In genomic region chr10:80969298-80969697, GRCm38 (mm10) we compare ENCODE assay signal across 28 mouse cellular contexts. TPM values are rescaled to one million over a fixed set of nuclear protein-coding genes. Genes with fewer than 3 reads are reported as not detected.
DNase-seq lines count a peak whose midpoint lies in the region; ATAC-seq and TF ChIP-seq lines count a peak whose summit lies in the region.
"Had no signal": no experiment of that assay in that cellular context is flagged by ENCODE, and none has a peak within 500 bp of the region (broad histone marks: within the 10 kb centered on the region; RNA-seq: fewer than 3 reads in every experiment).

No protein-coding gene starts in this region.

- peak overlapping the region; percentile 35 for H3K9ac ChIP-seq in limb, embryonic 13.5 days
- H3K9ac ChIP-seq in CH12.LX (ENCODE audit: insufficient read depth, low read depth), result no peak overlapping the region
- H3K9ac ChIP-seq in hindbrain, embryonic 13.5 days, result no peak overlapping the region
- no peak overlapping the region for H3K9ac ChIP-seq in kidney, embryonic 16.5 days (replicated peaks; ENCODE audit: low read length)
- H3K9ac ChIP-seq: embryonic facial prominence, embryonic 12.5 days; embryonic facial prominence, embryonic 15.5 days; forebrain, embryonic 12.5 days; heart, embryonic 12.5 days; heart, embryonic 15.5 days; hindbrain, embryonic 14.5 days had no signal

- no peak for TF ChIP-seq CTCF in CH12.LX (conservative IDR thresholded peaks at IDR 0.05 in 1 of 2, IDR thresholded peaks at IDR 0.05 in 1 of 2; ENCODE audit: low read depth in 2 of 2, low read length in 2 of 2)

- H3K4me2 ChIP-seq in limb, embryonic 13.5 days (replicated peaks), result no peak overlapping the region
- peak overlapping the region; percentile 10 for H3K4me2 ChIP-seq in CH12.LX (ENCODE audit: insufficient read depth, low read depth, poor library complexity, severe bottlenecking)
- H3K4me2 ChIP-seq in hindbrain, embryonic 13.5 days, result no peak overlapping the region
- H3K4me2 ChIP-seq in kidney, embryonic 16.5 days (replicated peaks; ENCODE audit: low read depth, low read length), result no peak overlapping the region
- H3K4me2 ChIP-seq: embryonic facial prominence, embryonic 12.5 days; embryonic facial prominence, embryonic 15.5 days; forebrain, embryonic 12.5 days; heart, embryonic 12.5 days; heart, embryonic 15.5 days; hindbrain, embryonic 14.5 days had no signal

- ATAC-seq in limb, embryonic 13.5 days (ENCODE audit: low FRiP score, low read depth), result no peak
- 0 out of 2 replicates have a peak, but pooled peaks have one; percentile 27 for ATAC-seq in megakaryocyte, adult 5-6 weeks (ENCODE audit: poor library complexity, severe bottlenecking)
- no peak for ATAC-seq in hindbrain, embryonic 13.5 days (ENCODE audit: low FRiP score)
- ATAC-seq in kidney, embryonic 16.5 days (ENCODE audit: low FRiP score, low TSS enrichment), result no peak
- ATAC-seq: activated CD4-positive, CD25-positive, alpha-beta regulatory T cell, adult 4 months; CD4-positive, CD25-positive, alpha-beta regulatory T cell, adult 4 months; forebrain, embryonic 16.5 days had no signal

- no peak overlapping the region for H3K27ac ChIP-seq in limb, embryonic 13.5 days
- H3K27ac ChIP-seq in limb, embryonic 10.5 days, result no peak overlapping the region
- peak overlapping the region; percentile 97 for H3K27ac ChIP-seq in CH12.LX (ENCODE audit: insufficient read depth, low read depth)
- H3K27ac ChIP-seq in embryonic facial prominence, embryonic 10.5 days (replicated peaks), result no peak overlapping the region; the same call in 1 of the 2 replicates
- H3K27ac ChIP-seq in hindbrain, embryonic 13.5 days, result no peak overlapping the region
- no peak overlapping the region for H3K27ac ChIP-seq in kidney, embryonic 16.5 days (ENCODE audit: low read length)
- H3K27ac ChIP-seq: embryonic facial prominence, embryonic 12.5 days; embryonic facial prominence, embryonic 15.5 days; forebrain, embryonic 12.5 days; gastrocnemius, adult 2 months; heart, embryonic 15.5 days; hindbrain, embryonic 10.5 days; hindbrain, embryonic 14.5 days had no signal

- peak; percentile 98 for TF ChIP-seq EP300 in CH12.LX (IDR thresholded peaks at IDR 0.05; ENCODE audit: low read length)

- in situ Hi-C loops in CH12.LX (cut with MboI; ENCODE audit: low pct_ligation_motif_present, low pct_unique_long_range_greater_than_20kb, low sequenced_read_pairs), result loop anchor here (5.0 kb wide), 1 partner anchor 37 kb away; the partner anchor contains the start of gene Gadd45b

- no peaks in the 10 kb centered on the region for H3K36me3 ChIP-seq in limb, embryonic 13.5 days
- no peaks in the 10 kb centered on the region for H3K36me3 ChIP-seq in limb, embryonic 10.5 days
- H3K36me3 ChIP-seq in CH12.LX (replicated peaks in 1 of 2; ENCODE audit: control insufficient read depth in 1 of 2, insufficient read depth in 1 of 2, low read length in 1 of 2), result no peaks in the 10 kb centered on the region
- no peaks in the 10 kb centered on the region for H3K36me3 ChIP-seq in embryonic facial prominence, embryonic 10.5 days (replicated peaks)
- H3K36me3 ChIP-seq in hindbrain, embryonic 13.5 days, result no peaks in the 10 kb centered on the region
- no peaks in the 10 kb centered on the region for H3K36me3 ChIP-seq in kidney, embryonic 16.5 days (ENCODE audit: insufficient read depth, low read length)
- H3K36me3 ChIP-seq: embryonic facial prominence, embryonic 12.5 days; embryonic facial prominence, embryonic 15.5 days; forebrain, embryonic 12.5 days; heart, embryonic 12.5 days; heart, embryonic 15.5 days; hindbrain, embryonic 10.5 days had no signal

- TF ChIP-seq RAD21 in CH12.LX (IDR thresholded peaks at IDR 0.05; ENCODE audit: low read depth, low read length), result no peak; the same call in 1 of the 2 replicates

- dilution Hi-C loops in CH12.LX (cut with MboI; ENCODE audit: extremely low pct_ligation_motif_present, extremely low pct_unique_long_range_greater_than_20kb, low sequenced_read_pairs), result no loop called here

- no peaks in the 10 kb centered on the region for H3K27me3 ChIP-seq in limb, embryonic 13.5 days
- no peaks in the 10 kb centered on the region for H3K27me3 ChIP-seq in limb, embryonic 10.5 days (ENCODE audit: low read depth, poor library complexity, severe bottlenecking)
- no peaks in the 10 kb centered on the region for H3K27me3 ChIP-seq in CH12.LX (replicated peaks)
- no peaks in the 10 kb centered on the region for H3K27me3 ChIP-seq in embryonic facial prominence, embryonic 10.5 days (replicated peaks; ENCODE audit: low read depth, poor library complexity, severe bottlenecking)
- H3K27me3 ChIP-seq in hindbrain, embryonic 13.5 days, result no peaks in the 10 kb centered on the region
- no peaks in the 10 kb centered on the region for H3K27me3 ChIP-seq in kidney, embryonic 16.5 days (ENCODE audit: insufficient read depth, low read length)
- H3K27me3 ChIP-seq: embryonic facial prominence, embryonic 12.5 days; embryonic facial prominence, embryonic 15.5 days; forebrain, embryonic 12.5 days; heart, embryonic 12.5 days; heart, embryonic 15.5 days had no signal

- no peak overlapping the region for H3K4me3 ChIP-seq in limb, embryonic 13.5 days
- H3K4me3 ChIP-seq in limb, embryonic 10.5 days, result no peak overlapping the region
- no peak overlapping the region for H3K4me3 ChIP-seq in CH12.LX (replicated peaks in 1 of 3; ENCODE audit: low read depth in 2 of 3, low read length in 2 of 3, poor library complexity in 1 of 3)
- H3K4me3 ChIP-seq in embryonic facial prominence, embryonic 10.5 days, result no peak overlapping the region
- H3K4me3 ChIP-seq in hindbrain, embryonic 13.5 days, result no peak overlapping the region
- no peak overlapping the region for H3K4me3 ChIP-seq in kidney, embryonic 16.5 days (ENCODE audit: low read length)
- H3K4me3 ChIP-seq: embryonic facial prominence, embryonic 12.5 days; embryonic facial prominence, embryonic 15.5 days; forebrain, embryonic 12.5 days; gastrocnemius, adult 2 months; heart, embryonic 12.5 days; heart, embryonic 15.5 days; hindbrain, embryonic 10.5 days had no signal

- H3K9me3 ChIP-seq in limb, embryonic 13.5 days, result no peaks in the 10 kb centered on the region; the same call in 1 of the 2 replicates
- no peaks in the 10 kb centered on the region for H3K9me3 ChIP-seq in limb, embryonic 10.5 days (replicated peaks)
- H3K9me3 ChIP-seq in CH12.LX (replicated peaks; ENCODE audit: low read length), result peaks cover 5% of the 10 kb centered on the region
- peaks cover 2% of the 10 kb centered on the region; the same call in 1 of the 2 replicates for H3K9me3 ChIP-seq in embryonic facial prominence, embryonic 10.5 days
- peaks cover 5% of the 10 kb centered on the region; the same call in 1 of the 2 replicates for H3K9me3 ChIP-seq in hindbrain, embryonic 13.5 days
- H3K9me3 ChIP-seq in kidney, embryonic 16.5 days (ENCODE audit: low read length), result 0 out of 2 replicates have a peak, but pooled peaks cover 6% of the 10 kb centered on the region
- H3K9me3 ChIP-seq: embryonic facial prominence, embryonic 12.5 days; embryonic facial prominence, embryonic 15.5 days; heart, embryonic 15.5 days had no signal

- DNase-seq in limb, embryonic 10.5 days (ENCODE audit: low spot score), result no peak
- peak; percentile 88 for DNase-seq in CH12.LX (ENCODE audit: extremely low read depth)
- DNase-seq in embryonic facial prominence, embryonic 10.5 days (ENCODE audit: low spot score), result no peak
- DNase-seq: adrenal gland, adult 8-10 months; adrenal gland, postnatal 25 days; cerebellum, adult 11-12 months; cerebellum, adult 8-10 months; cerebellum, postnatal 10 days; cerebellum, postnatal 36 days; gastrocnemius, adult 2 months; gastrocnemius, postnatal 14 days; heart, adult 18-20 months; heart, postnatal 10 days; heart, postnatal 36 days had no signal

- peaks cover 30% of the 10 kb centered on the region for H3K4me1 ChIP-seq in limb, embryonic 13.5 days
- H3K4me1 ChIP-seq in limb, embryonic 10.5 days, result peaks cover 24% of the 10 kb centered on the region
- peaks cover 39 to 57% of the 10 kb centered on the region in 2 experiments for H3K4me1 ChIP-seq in CH12.LX (ENCODE audit: control insufficient read depth in 1 of 2, insufficient read depth in 2 of 2)
- H3K4me1 ChIP-seq in embryonic facial prominence, embryonic 10.5 days, result peaks cover 45% of the 10 kb centered on the region
- H3K4me1 ChIP-seq in hindbrain, embryonic 13.5 days (replicated peaks), result peaks cover 17% of the 10 kb centered on the region
- H3K4me1 ChIP-seq in kidney, embryonic 16.5 days (ENCODE audit: insufficient read depth, low read length), result peaks cover 33% of the 10 kb centered on the region

- no peaks in the 10 kb centered on the region for H3K79me2 ChIP-seq in CH12.LX (replicated peaks; ENCODE audit: control insufficient read depth, extremely low read depth, insufficient read depth, poor library complexity, severe bottlenecking)

- 74% methylated on average over 3 of the region's 3 CpGs for WGBS in limb, embryonic 13.5 days
- WGBS in limb, embryonic 10.5 days, result 80% methylated on average over 3 of the region's 3 CpGs
- WGBS in embryonic facial prominence, embryonic 10.5 days, result 70% methylated on average over 3 of the region's 3 CpGs
- 78% methylated on average over 3 of the region's 3 CpGs for WGBS in hindbrain, embryonic 13.5 days
- WGBS in kidney, embryonic 16.5 days, result 83% methylated on average over 3 of the region's 3 CpGs

- TF ChIP-seq POLR2A in CH12.LX (IDR thresholded peaks at IDR 0.05; ENCODE audit: low read depth, low read length), result no peak

RNA-seq across cellular contexts. Expression of gene Gadd45b, which starts 39.4 kb away (rescaled TPM):
- 32.3 and 32.7 TPM in 2 replicates for polyA plus RNA-seq in limb, embryonic 13.5 days (2015; fragmentation: Nextera tagmentation; extraction: Ambion mirVana)
- polyA plus RNA-seq in limb, embryonic 10.5 days (2016; fragmentation: Nextera tagmentation; extraction: Ambion mirVana), result 4.5 and 9.8 TPM in 2 replicates
- total RNA-seq in CH12.LX (2012; rRNA removed) (36.2 and 52.5 TPM in 2 replicates), CH12.LX (2014; rRNA removed) (19.3 and 24.4 TPM in 2 replicates)
- polyA plus RNA-seq in CH12.LX (2012; ENCODE audit: insufficient read length, low read depth), result 14.9 and 16.4 TPM in 2 replicates
- 11.0 and 12.9 TPM in 2 replicates for total RNA-seq in megakaryocyte, adult 5-6 weeks (2015)
- 9.4 and 20.3 TPM in 2 replicates for total RNA-seq in megakaryocyte, adult 5-6 weeks (2017)
- polyA plus RNA-seq in embryonic facial prominence, embryonic 10.5 days (2016; fragmentation: Nextera tagmentation; extraction: Ambion mirVana), result 6.5 and 6.8 TPM in 2 replicates
- 8.0 and 8.1 TPM in 2 replicates for polyA plus RNA-seq in hindbrain, embryonic 13.5 days (2015; fragmentation: Nextera tagmentation; extraction: Ambion mirVana)
- polyA plus RNA-seq in kidney, embryonic 16.5 days (2015; fragmentation: Nextera tagmentation; extraction: Ambion mirVana), result 22.3 and 24.1 TPM in 2 replicates

RNA-seq across cellular contexts. Expression of gene Gng7, which starts 45.4 kb away (rescaled TPM):
- 7.4 and 9.0 TPM in 2 replicates for polyA plus RNA-seq in limb, embryonic 13.5 days (2015; fragmentation: Nextera tagmentation; extraction: Ambion mirVana)
- 4.3 and 4.5 TPM in 2 replicates for polyA plus RNA-seq in limb, embryonic 10.5 days (2016; fragmentation: Nextera tagmentation; extraction: Ambion mirVana)
- total RNA-seq in CH12.LX (2012; rRNA removed), result 0.46 and 0.47 TPM in 2 replicates
- total RNA-seq in CH12.LX (2014; rRNA removed), result not detected in 2 replicates
- polyA plus RNA-seq in CH12.LX (2012; ENCODE audit: insufficient read length, low read depth), result 0.24 and 0.68 TPM in 2 replicates
- total RNA-seq in megakaryocyte, adult 5-6 weeks (2015), result 0.11 TPM in 1 of 2 replicates, not detected in the other
- total RNA-seq in megakaryocyte, adult 5-6 weeks (2017), result 0.26 TPM in 1 of 2 replicates, not detected in the other
- polyA plus RNA-seq in embryonic facial prominence, embryonic 10.5 days (2016; fragmentation: Nextera tagmentation; extraction: Ambion mirVana), result 6.5 and 6.7 TPM in 2 replicates
- polyA plus RNA-seq in hindbrain, embryonic 13.5 days (2015; fragmentation: Nextera tagmentation; extraction: Ambion mirVana), result 13.4 and 13.5 TPM in 2 replicates
- polyA plus RNA-seq in kidney, embryonic 16.5 days (2015; fragmentation: Nextera tagmentation; extraction: Ambion mirVana), result 6.6 and 6.7 TPM in 2 replicates
- polyA plus RNA-seq: activated CD4-positive, CD25-positive, alpha-beta regulatory T cell, adult 4 months had no signal

RNA-seq across cellular contexts. Expression of gene Lmnb2, which starts 51.3 kb away (rescaled TPM):
- polyA plus RNA-seq in limb, embryonic 13.5 days (2015; fragmentation: Nextera tagmentation; extraction: Ambion mirVana), result 54.6 and 63.2 TPM in 2 replicates
- polyA plus RNA-seq in limb, embryonic 10.5 days (2016; fragmentation: Nextera tagmentation; extraction: Ambion mirVana), result 85.0 and 85.4 TPM in 2 replicates
- total RNA-seq in CH12.LX (2012; rRNA removed) (23.6 and 25.8 TPM in 2 replicates), CH12.LX (2014; rRNA removed) (22.2 and 23.7 TPM in 2 replicates)
- polyA plus RNA-seq in CH12.LX (2012; ENCODE audit: insufficient read length, low read depth), result 20.7 and 23.6 TPM in 2 replicates
- 7.7 and 9.5 TPM in 2 replicates for total RNA-seq in megakaryocyte, adult 5-6 weeks (2015)
- 35.2 and 35.8 TPM in 2 replicates for total RNA-seq in megakaryocyte, adult 5-6 weeks (2017)
- polyA plus RNA-seq in embryonic facial prominence, embryonic 10.5 days (2016; fragmentation: Nextera tagmentation; extraction: Ambion mirVana), result 82.7 and 83.1 TPM in 2 replicates
- 41.5 and 43.9 TPM in 2 replicates for polyA plus RNA-seq in hindbrain, embryonic 13.5 days (2015; fragmentation: Nextera tagmentation; extraction: Ambion mirVana)
- 61.8 and 62.4 TPM in 2 replicates for polyA plus RNA-seq in kidney, embryonic 16.5 days (2015; fragmentation: Nextera tagmentation; extraction: Ambion mirVana)

RNA-seq across cellular contexts. Expression of gene Diras1, which starts 56.2 kb away (rescaled TPM):
- polyA plus RNA-seq in limb, embryonic 13.5 days (2015; fragmentation: Nextera tagmentation; extraction: Ambion mirVana), result 0.15 and 0.33 TPM in 2 replicates
- polyA plus RNA-seq in limb, embryonic 10.5 days (2016; fragmentation: Nextera tagmentation; extraction: Ambion mirVana), result 0.11 and 0.18 TPM in 2 replicates
- not detected in 2 replicates for total RNA-seq in CH12.LX (2012; rRNA removed)
- total RNA-seq in CH12.LX (2014; rRNA removed), result not detected in 2 replicates
- not detected in 2 replicates for polyA plus RNA-seq in CH12.LX (2012; ENCODE audit: insufficient read length, low read depth)
- total RNA-seq in megakaryocyte, adult 5-6 weeks (2015), result not detected in 2 replicates
- total RNA-seq in megakaryocyte, adult 5-6 weeks (2017), result 0.20 TPM in 1 of 2 replicates, not detected in the other
- 1.4 and 1.9 TPM in 2 replicates for polyA plus RNA-seq in embryonic facial prominence, embryonic 10.5 days (2016; fragmentation: Nextera tagmentation; extraction: Ambion mirVana)
- 37.5 and 40.2 TPM in 2 replicates for polyA plus RNA-seq in hindbrain, embryonic 13.5 days (2015; fragmentation: Nextera tagmentation; extraction: Ambion mirVana)
- polyA plus RNA-seq in kidney, embryonic 16.5 days (2015; fragmentation: Nextera tagmentation; extraction: Ambion mirVana), result 0.11 and 0.41 TPM in 2 replicates
- total RNA-seq: heart, adult 18-20 months; heart, postnatal 10 days; heart, postnatal 36 days had no signal
- polyA plus RNA-seq: CD4-positive, CD25-positive, alpha-beta regulatory T cell, adult 4 months; heart, embryonic 12.5 days; heart, embryonic 15.5 days had no signal
